In genomic region chr4:47177101-47177500, GRCm38 (mm10) we compare ENCODE assay signal across 16 mouse cellular contexts.
"Had no signal": no experiment of that assay in that cellular context is flagged by ENCODE, and none has a peak within 500 bp of the region (broad histone marks: within the 10 kb centered on the region; RNA-seq: fewer than 3 reads in every experiment).

No protein-coding gene starts in this region.

- H3K4me1 ChIP-seq: liver, embryonic 13.5 days; midbrain, embryonic 12.5 days had no signal

- H3K36me3 ChIP-seq: limb, embryonic 12.5 days; liver, embryonic 13.5 days; lung, embryonic 15.5 days; midbrain, embryonic 12.5 days; stomach, embryonic 15.5 days had no signal

- H3K27me3 ChIP-seq: limb, embryonic 12.5 days; liver, embryonic 13.5 days; lung, embryonic 15.5 days; midbrain, embryonic 12.5 days; stomach, embryonic 15.5 days had no signal

- H3K4me2 ChIP-seq: limb, embryonic 12.5 days; liver, embryonic 13.5 days; lung, embryonic 15.5 days; midbrain, embryonic 12.5 days; stomach, embryonic 15.5 days had no signal

- H3K9me3 ChIP-seq: limb, embryonic 12.5 days; liver, embryonic 13.5 days; lung, embryonic 15.5 days; megakaryocyte, embryonic 14.5 days; midbrain, embryonic 12.5 days; stomach, embryonic 15.5 days had no signal

- DNase-seq: kidney, postnatal 25 days; layer of hippocampus, adult 9-11 months; layer of hippocampus, postnatal 36 days; liver; liver, embryonic 13.5 days; liver, postnatal 0 days; lung, postnatal 14 days; right cerebral cortex, postnatal 14 days; thymus, adult 2 months; thymus, postnatal 25 days had no signal

- ATAC-seq: liver, postnatal 0 days had no signal

- H3K9ac ChIP-seq: limb, embryonic 12.5 days; liver, embryonic 13.5 days; liver, postnatal 0 days; lung, embryonic 15.5 days; midbrain, embryonic 12.5 days; stomach, embryonic 15.5 days had no signal

- H3K4me3 ChIP-seq: limb, embryonic 12.5 days; liver, embryonic 13.5 days; lung, embryonic 15.5 days; megakaryocyte, embryonic 14.5 days; midbrain, embryonic 12.5 days; stomach, embryonic 15.5 days had no signal

- H3K27ac ChIP-seq: limb, embryonic 12.5 days; liver, embryonic 13.5 days; lung, embryonic 15.5 days; macrophage; midbrain, embryonic 12.5 days had no signal
